Mouse (Mus musculus): ENCODE measurements around the gene Lhb.

- TF ChIP-seq CTCF (IDR thresholded peaks at IDR 0.05; ENCODE audit: low read depth, low read length) (peak; percentile 17; the same call in 1 of the 2 replicates), POLR2A (IDR thresholded peaks at IDR 0.05; ENCODE audit: extremely low read depth, insufficient read depth, low read length) (no peak)
Observed at GRCm38 (mm10) chr7:45406157-45407156, 14.2 kb upstream of the Lhb start.

All from liver, adult 2 months (tissue).